9 mouse cellular contexts compared by ENCODE assay signal in genomic region chr2:27075485-27075884, GRCm38 (mm10). TPM values are rescaled to one million over a fixed set of nuclear protein-coding genes. Genes with fewer than 3 reads are reported as not detected.
A peak's percentile ranks its signal among the peaks of the same experiment; 100 is the strongest.
DNase-seq lines count a peak whose midpoint lies in the region; ATAC-seq and TF ChIP-seq lines count a peak whose summit lies in the region.
"Had no signal": no experiment of that assay in that cellular context is flagged by ENCODE, and none has a peak within 500 bp of the region (broad histone marks: within the 10 kb centered on the region; RNA-seq: fewer than 3 reads in every experiment).

No protein-coding gene starts in this region.

- peaks cover 65% of the 10 kb centered on the region for H3K4me1 ChIP-seq in heart, embryonic 13.5 days
- H3K4me1 ChIP-seq in heart, embryonic 12.5 days (replicated peaks) = peaks cover 55% of the 10 kb centered on the region
- no peaks in the 10 kb centered on the region for H3K4me1 ChIP-seq in MEL (ENCODE audit: control insufficient read depth in 1 of 2, insufficient read depth in 2 of 2, low read length in 2 of 2)
- H3K4me1 ChIP-seq in cortical plate, adult 2 months (ENCODE audit: control insufficient read depth, insufficient read depth, low read length) = peaks cover 7% of the 10 kb centered on the region
- H3K4me1 ChIP-seq in small intestine, adult 2 months (ENCODE audit: control insufficient read depth, insufficient read depth, insufficient read length, low read length) = no peaks in the 10 kb centered on the region
- peaks cover 22% of the 10 kb centered on the region for H3K4me1 ChIP-seq in midbrain, embryonic 15.5 days

- no peaks in the 10 kb centered on the region for H3K79me2 ChIP-seq in MEL (ENCODE audit: control insufficient read depth, insufficient read depth, low read length, poor library complexity)

- peak; percentile 45 to 53 (median 51) for TF ChIP-seq CTCF in MEL (IDR thresholded peaks at IDR 0.05 in 2 of 3, conservative IDR thresholded peaks at IDR 0.05 in 1 of 3; ENCODE audit: control insufficient read depth in 1 of 3, insufficient read depth in 1 of 3, low read depth in 2 of 3, low read length in 3 of 3, poor library complexity in 1 of 3, severe bottlenecking in 1 of 3)
- peak; percentile 57 for TF ChIP-seq CTCF in cortical plate, adult 2 months (IDR thresholded peaks at IDR 0.05; ENCODE audit: extremely low read depth, insufficient read depth, low read length)
- peak; percentile 60; the same call in 1 of the 2 replicates for TF ChIP-seq CTCF in small intestine, adult 2 months (IDR thresholded peaks at IDR 0.05; ENCODE audit: extremely low read depth, insufficient read length, insufficient replicate concordance, low read depth, low read length)

- TF ChIP-seq POLR2A in MEL (IDR thresholded peaks at IDR 0.05; ENCODE audit: control insufficient read depth in 1 of 2, insufficient read depth in 1 of 2, low read depth in 1 of 2, low read length in 2 of 2, poor library complexity in 1 of 2) = no peak
- TF ChIP-seq POLR2A in cortical plate, adult 2 months (IDR thresholded peaks at IDR 0.05; ENCODE audit: extremely low read depth, insufficient read depth, low read length) = no peak
- no peak for TF ChIP-seq POLR2A in small intestine, adult 2 months (IDR thresholded peaks at IDR 0.05; ENCODE audit: low read depth, low read length)

- H3K27me3 ChIP-seq in heart, embryonic 13.5 days (replicated peaks) = peaks cover 9% of the 10 kb centered on the region; the same call in 1 of the 2 replicates
- H3K27me3 ChIP-seq in heart, embryonic 12.5 days (replicated peaks) = peaks cover 16% of the 10 kb centered on the region
- H3K27me3 ChIP-seq in MEL (ENCODE audit: control insufficient read depth in 1 of 2, insufficient read depth in 2 of 2, low read length in 2 of 2) = peaks cover 0 to 3% of the 10 kb centered on the region in 2 experiments; a peak in 2 of 4 replicates
- no peaks in the 10 kb centered on the region for H3K27me3 ChIP-seq in small intestine, adult 2 months (ENCODE audit: control insufficient read depth, insufficient read depth, low read length)
- no peaks in the 10 kb centered on the region for H3K27me3 ChIP-seq in midbrain, embryonic 15.5 days (replicated peaks)

- no peak overlapping the region for H3K4me3 ChIP-seq in heart, embryonic 13.5 days
- no peak overlapping the region for H3K4me3 ChIP-seq in heart, embryonic 12.5 days
- no peak overlapping the region for H3K4me3 ChIP-seq in MEL (ENCODE audit: control insufficient read depth in 1 of 2, insufficient read depth in 1 of 2, low read depth in 2 of 2, low read length in 2 of 2)
- H3K4me3 ChIP-seq in cortical plate, adult 2 months (ENCODE audit: insufficient read depth, low read length) = no peak overlapping the region
- no peak overlapping the region for H3K4me3 ChIP-seq in small intestine, adult 2 months (ENCODE audit: low read depth, low read length)
- H3K4me3 ChIP-seq in midbrain, embryonic 15.5 days = no peak overlapping the region
- H3K4me3 ChIP-seq: embryonic facial prominence, embryonic 13.5 days had no signal

- H3K27ac ChIP-seq in heart, embryonic 13.5 days (replicated peaks) = no peak overlapping the region
- H3K27ac ChIP-seq in heart, embryonic 12.5 days (ENCODE audit: poor library complexity, severe bottlenecking) = no peak overlapping the region
- no peak overlapping the region for H3K27ac ChIP-seq in MEL (ENCODE audit: control insufficient read depth, low read depth, low read length)
- no peak overlapping the region for H3K27ac ChIP-seq in cortical plate, adult 2 months (ENCODE audit: insufficient read depth, low read length)
- H3K27ac ChIP-seq in small intestine, adult 2 months (ENCODE audit: insufficient read depth, low read depth, low read length) = no peak overlapping the region
- no peak overlapping the region for H3K27ac ChIP-seq in midbrain, embryonic 15.5 days
- H3K27ac ChIP-seq: embryonic facial prominence, embryonic 13.5 days had no signal

- H3K9ac ChIP-seq in heart, embryonic 13.5 days = 0 out of 2 replicates have a peak overlapping the region, but pooled peaks have one; percentile 5
- no peak overlapping the region for H3K9ac ChIP-seq in heart, embryonic 12.5 days
- H3K9ac ChIP-seq in MEL (ENCODE audit: control insufficient read depth, low read depth, low read length, poor library complexity, severe bottlenecking) = no peak overlapping the region
- no peak overlapping the region for H3K9ac ChIP-seq in midbrain, embryonic 15.5 days
- H3K9ac ChIP-seq: embryonic facial prominence, embryonic 13.5 days had no signal

- H3K9me3 ChIP-seq in heart, embryonic 13.5 days = no peaks in the 10 kb centered on the region
- H3K9me3 ChIP-seq in heart, embryonic 12.5 days (replicated peaks) = no peaks in the 10 kb centered on the region
- no peaks in the 10 kb centered on the region for H3K9me3 ChIP-seq in MEL (replicated peaks; ENCODE audit: insufficient read depth, low read length)
- H3K9me3 ChIP-seq in midbrain, embryonic 15.5 days = no peaks in the 10 kb centered on the region
- H3K9me3 ChIP-seq: embryonic facial prominence, embryonic 13.5 days had no signal

- ATAC-seq in heart, embryonic 13.5 days (ENCODE audit: extremely low read depth, insufficient number of reproducible peaks, low FRiP score, low TSS enrichment) = no peak
- no peak for ATAC-seq in heart, embryonic 12.5 days (ENCODE audit: insufficient number of reproducible peaks, low FRiP score)
- no peak for ATAC-seq in midbrain, embryonic 15.5 days (replicated peaks)

- WGBS in heart, embryonic 13.5 days = 53% methylated on average over 3 of the region's 3 CpGs
- 59% methylated on average over 3 of the region's 3 CpGs for WGBS in heart, embryonic 12.5 days
- WGBS in large intestine, adult 2 months = 37% methylated on average over 3 of the region's 3 CpGs
- WGBS in small intestine, adult 2 months = 52% methylated on average over 3 of the region's 3 CpGs
- 72% methylated on average over 3 of the region's 3 CpGs for WGBS in midbrain, embryonic 15.5 days

- no peak for TF ChIP-seq EP300 in MEL (IDR thresholded peaks at IDR 0.05; ENCODE audit: low read depth in 1 of 2, low read length in 2 of 2)

- no peaks in the 10 kb centered on the region for H3K36me3 ChIP-seq in heart, embryonic 13.5 days
- H3K36me3 ChIP-seq in heart, embryonic 12.5 days = no peaks in the 10 kb centered on the region
- no peaks in the 10 kb centered on the region for H3K36me3 ChIP-seq in MEL (ENCODE audit: control insufficient read depth in 1 of 2, insufficient read depth in 2 of 2, low read length in 2 of 2)
- no peaks in the 10 kb centered on the region for H3K36me3 ChIP-seq in small intestine, adult 2 months (ENCODE audit: control insufficient read depth, insufficient read depth, low read length)
- H3K36me3 ChIP-seq in midbrain, embryonic 15.5 days (replicated peaks) = no peaks in the 10 kb centered on the region
- H3K36me3 ChIP-seq: embryonic facial prominence, embryonic 13.5 days had no signal

- DNase-seq in 3T3-L1 (ENCODE audit: low read depth, low spot score) = peak; percentile 58
- peak; percentile 23 for DNase-seq in MEL (ENCODE audit: low read depth, low spot score)
- DNase-seq in large intestine, adult 2 months (ENCODE audit: low read depth, low spot score) = peak; percentile 3

- TF ChIP-seq RAD21 in MEL (IDR thresholded peaks at IDR 0.05; ENCODE audit: low read depth, low read length) = peak; percentile 20

- no peak overlapping the region for H3K4me2 ChIP-seq in heart, embryonic 13.5 days
- H3K4me2 ChIP-seq in heart, embryonic 12.5 days = no peak overlapping the region
- no peak overlapping the region for H3K4me2 ChIP-seq in midbrain, embryonic 15.5 days
- H3K4me2 ChIP-seq: embryonic facial prominence, embryonic 13.5 days had no signal

TF ChIP-seq in MEL, 35 proteins besides CTCF, POLR2A, EP300 and RAD21:
- TF ChIP-seq SMC3 (IDR thresholded peaks at IDR 0.05; ENCODE audit: low read depth, low read length) (peak; percentile 62), ZC3H11A (IDR thresholded peaks at IDR 0.05; ENCODE audit: low read depth, low read length) (no peak)

RNA-seq across cellular contexts. Expression of gene Mymk, which starts 3.5 kb away (rescaled TPM):
- 0.41 and 1.2 TPM in 2 replicates for polyA plus RNA-seq in heart, embryonic 13.5 days (2015; fragmentation: Nextera tagmentation; extraction: Ambion mirVana)
- polyA plus RNA-seq in heart, embryonic 12.5 days (2016; fragmentation: Nextera tagmentation; extraction: Ambion mirVana) = 0.17 and 0.18 TPM in 2 replicates
- total RNA-seq in MEL (2012; rRNA removed) = not detected in 2 replicates
- polyA plus RNA-seq in MEL (2012; ENCODE audit: insufficient read depth in 1 of 2, insufficient read length in 2 of 2, low read depth in 1 of 2, low replicate concordance in 2 of 2, missing spikeins in 1 of 2) = not detected
- 0.51 and 0.69 TPM in 2 replicates for polyA plus RNA-seq in cortical plate, adult 2 months (2012; rRNA removed)
- polyA plus RNA-seq in large intestine, adult 2 months (2012; rRNA removed) = 0.23 and 0.35 TPM in 2 replicates
- 0.18 TPM in 1 of 2 replicates, not detected in the other for polyA plus RNA-seq in small intestine, adult 2 months (2012; rRNA removed)
- 0.14 TPM in 2 replicates for polyA plus RNA-seq in midbrain, embryonic 15.5 days (2015; fragmentation: Nextera tagmentation; extraction: Ambion mirVana)

RNA-seq across cellular contexts. Expression of gene Adamtsl2, which starts 3.7 kb away (rescaled TPM):
- polyA plus RNA-seq in heart, embryonic 13.5 days (2015; fragmentation: Nextera tagmentation; extraction: Ambion mirVana) = 11.2 and 11.6 TPM in 2 replicates
- polyA plus RNA-seq in heart, embryonic 12.5 days (2016; fragmentation: Nextera tagmentation; extraction: Ambion mirVana) = 10.9 and 12.2 TPM in 2 replicates
- not detected in 2 replicates for total RNA-seq in MEL (2012; rRNA removed)
- not detected for polyA plus RNA-seq in MEL (2012; ENCODE audit: insufficient read depth in 1 of 2, insufficient read length in 2 of 2, low read depth in 1 of 2, low replicate concordance in 2 of 2, missing spikeins in 1 of 2)
- 32.0 and 36.7 TPM in 2 replicates for polyA plus RNA-seq in cortical plate, adult 2 months (2012; rRNA removed)
- polyA plus RNA-seq in large intestine, adult 2 months (2012; rRNA removed) = 1.3 and 1.8 TPM in 2 replicates
- 1.5 and 1.9 TPM in 2 replicates for polyA plus RNA-seq in small intestine, adult 2 months (2012; rRNA removed)
- 9.7 and 10.1 TPM in 2 replicates for polyA plus RNA-seq in midbrain, embryonic 15.5 days (2015; fragmentation: Nextera tagmentation; extraction: Ambion mirVana)

RNA-seq across cellular contexts. Expression of gene Slc2a6, which starts 47.7 kb away (rescaled TPM):
- 0.18 TPM in 1 of 2 replicates, not detected in the other for polyA plus RNA-seq in heart, embryonic 13.5 days (2015; fragmentation: Nextera tagmentation; extraction: Ambion mirVana)
- 0.10 and 0.47 TPM in 2 replicates for polyA plus RNA-seq in heart, embryonic 12.5 days (2016; fragmentation: Nextera tagmentation; extraction: Ambion mirVana)
- 2.3 and 2.6 TPM in 2 replicates for total RNA-seq in MEL (2012; rRNA removed)
- polyA plus RNA-seq in MEL (2012; ENCODE audit: insufficient read depth in 1 of 2, insufficient read length in 2 of 2, low read depth in 1 of 2, low replicate concordance in 2 of 2, missing spikeins in 1 of 2) = 1 to 10 TPM in 1 of 2 experiments, not detected in 1; 3.2 TPM
- polyA plus RNA-seq in cortical plate, adult 2 months (2012; rRNA removed) = 43.2 and 46.6 TPM in 2 replicates
- 5.2 and 6.0 TPM in 2 replicates for polyA plus RNA-seq in large intestine, adult 2 months (2012; rRNA removed)
- 6.1 and 6.7 TPM in 2 replicates for polyA plus RNA-seq in small intestine, adult 2 months (2012; rRNA removed)
- polyA plus RNA-seq in midbrain, embryonic 15.5 days (2015; fragmentation: Nextera tagmentation; extraction: Ambion mirVana) = 9.0 and 9.3 TPM in 2 replicates

Comparison
In these comparisons a context has a peak if more than half of its experiments do, and no peak if none do; other contexts are left out.
1. DNase-seq: peak in every context shown above with its lines; median percentile 58 in 3T3-L1; 23 in MEL; 3 in large intestine, adult 2 months.